Mouse (Mus musculus): ENCODE results near the gene Srrm3.

The Srrm3 gene

DNA sequence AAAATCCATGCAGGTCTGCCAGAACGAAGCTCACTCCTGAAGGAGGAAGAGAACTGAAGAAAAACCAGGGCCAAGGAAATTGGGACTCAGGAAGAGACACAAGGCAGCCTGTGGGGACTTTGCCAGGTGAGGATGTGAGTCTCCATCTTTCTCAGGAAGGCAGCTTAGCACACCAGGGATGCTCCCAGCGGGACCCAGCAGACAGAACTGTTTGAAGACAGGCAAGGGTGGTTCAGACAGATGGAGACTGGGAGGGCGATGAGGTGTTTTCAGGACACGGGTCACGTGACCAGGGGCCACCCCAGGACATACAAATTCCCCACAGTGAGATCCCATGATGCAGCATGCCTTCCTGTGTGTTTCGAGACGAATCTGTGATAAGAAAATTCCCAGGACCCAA, 11.8 kb downstream of the Srrm3 start:
- intact Hi-C loops (cut with DNase I) = no loop called here

DNA sequence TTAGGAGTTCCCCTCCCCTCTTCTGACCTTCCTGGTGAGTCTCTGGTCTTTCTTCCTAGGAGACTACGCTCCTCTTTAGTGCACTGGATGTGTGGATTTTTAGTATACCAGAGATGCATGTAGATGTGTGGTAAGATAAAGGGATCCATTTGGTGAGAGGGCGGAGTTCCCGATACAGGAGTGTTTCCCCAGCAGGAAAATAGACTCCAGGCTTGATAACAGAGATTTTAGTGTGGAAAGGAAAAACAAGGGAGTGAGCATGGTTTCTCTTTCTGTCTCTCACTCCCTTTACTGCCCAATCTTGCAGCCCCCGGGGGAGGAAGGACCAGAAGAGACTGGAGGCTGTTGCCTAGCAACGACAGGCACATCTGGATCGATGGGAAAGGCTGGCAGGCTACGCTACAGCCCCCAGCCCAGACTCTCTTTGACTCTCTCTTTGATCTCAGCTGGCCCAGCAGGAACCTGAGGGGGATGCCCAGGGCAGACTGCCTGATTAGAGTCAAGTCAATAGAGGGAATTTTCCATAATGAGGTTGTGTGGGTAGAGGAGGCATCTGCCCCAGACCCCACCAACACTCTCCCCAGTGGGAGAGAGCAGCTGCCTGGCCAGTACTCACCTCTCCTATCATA, 15.7 kb downstream of the Srrm3 start:
- intact Hi-C loops (cut with DNase I) = no loop called here

- intact Hi-C loops (cut with DNase I) = no loop called here
These were observed 17.8 kb downstream of the Srrm3 start for GRCm38 (mm10) chr5:135824517-135824916.

GRCm38 (mm10) chr5:135826225-135826624, 19.5 kb downstream of the Srrm3 start:
- intact Hi-C loops (cut with DNase I) = no loop called here

- intact Hi-C loops (cut with DNase I) = no loop called here
These were observed 22.7 kb downstream of the Srrm3 start for GRCm38 (mm10) chr5:135829381-135829780.

DNA sequence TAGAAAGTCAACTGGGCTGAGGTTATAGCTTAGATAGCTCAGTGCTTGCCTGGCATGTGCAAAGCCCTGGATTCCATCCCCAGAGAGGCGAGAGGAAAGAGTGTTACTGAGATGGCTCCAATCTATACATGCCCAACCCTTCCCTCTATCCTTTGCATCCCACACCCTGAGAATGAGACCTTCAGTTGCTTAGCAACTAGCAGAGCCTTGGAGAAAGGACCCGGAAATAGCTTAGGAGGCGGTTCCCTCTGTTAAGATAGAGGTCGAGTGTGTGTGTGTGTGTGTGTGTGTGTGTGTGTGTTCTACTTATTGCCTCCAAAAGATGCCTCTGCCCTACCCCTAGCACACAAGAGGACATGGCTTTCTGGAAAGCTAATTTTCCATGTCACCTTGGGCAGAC, 26.0 kb downstream of the Srrm3 start:
- intact Hi-C loops (cut with DNase I) = no loop called here

GRCm38 (mm10) chr5:135834769-135835491, 28.2 kb downstream of the Srrm3 start:
- intact Hi-C loops (cut with DNase I) = no loop called here

DNA sequence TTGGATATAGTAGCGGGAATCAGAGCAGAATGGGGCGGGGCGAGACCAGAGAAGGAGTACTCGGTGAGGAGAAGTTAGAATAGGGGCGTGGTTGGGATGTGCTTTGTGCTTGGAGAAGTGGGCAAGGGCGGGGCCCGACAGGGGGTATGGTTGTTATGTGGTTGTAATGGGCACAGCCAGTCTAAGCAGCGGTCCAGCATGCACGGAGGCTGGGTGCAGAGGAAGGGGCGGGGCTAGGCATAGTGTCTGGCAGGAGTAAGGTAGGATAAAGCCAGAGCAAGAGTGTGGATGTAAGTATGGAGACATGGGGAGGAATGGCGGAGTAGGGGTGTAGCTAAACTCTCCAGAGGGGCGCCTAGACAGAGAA, 28.8 kb downstream of the Srrm3 start:
- intact Hi-C loops (cut with DNase I) = no loop called here

GRCm38 (mm10) chr5:135835981-135836380, 29.3 kb downstream of the Srrm3 start:
- intact Hi-C loops (cut with DNase I) = no loop called here

- intact Hi-C loops (cut with DNase I) = no loop called here
These were observed 35.0 kb downstream of the Srrm3 start for GRCm38 (mm10) chr5:135841651-135842050.

DNA sequence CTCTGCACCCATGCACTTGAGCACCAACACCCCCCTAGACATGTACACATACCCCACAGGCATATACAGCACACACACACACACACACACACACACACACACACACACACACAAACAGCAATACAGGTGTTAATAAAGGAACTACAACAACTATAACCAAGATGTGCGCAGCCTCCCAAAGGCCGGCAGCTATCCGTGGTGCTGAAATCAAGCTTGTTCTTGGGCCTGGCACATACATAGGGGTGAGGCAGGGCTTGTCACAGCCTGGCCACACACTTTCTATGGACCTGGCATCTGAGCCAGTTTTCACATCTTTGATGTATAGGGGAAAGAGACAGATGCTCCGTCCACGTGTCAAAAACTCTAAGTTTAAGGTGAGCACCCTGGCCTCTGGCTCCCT, 36.7 kb downstream of the Srrm3 start:
- intact Hi-C loops (cut with DNase I) = no loop called here

GRCm38 (mm10) chr5:135845676-135846320, 39.1 kb downstream of the Srrm3 start:
- intact Hi-C loops (cut with DNase I) = loop anchor here (5.0 kb wide), 1 partner anchor 228 kb away; no protein-coding TSS in a partner anchor

- intact Hi-C loops (cut with DNase I) = loop anchor here (5.0 kb wide), 1 partner anchor 230 kb away; no protein-coding TSS in a partner anchor
These were observed 40.8 kb downstream of the Srrm3 start for GRCm38 (mm10) chr5:135847460-135847859.

GRCm38 (mm10) chr5:135847881-135848280, 41.2 kb downstream of the Srrm3 start:
- intact Hi-C loops (cut with DNase I) = loop anchor here (5.0 kb wide), 1 partner anchor 231 kb away; no protein-coding TSS in a partner anchor

DNA sequence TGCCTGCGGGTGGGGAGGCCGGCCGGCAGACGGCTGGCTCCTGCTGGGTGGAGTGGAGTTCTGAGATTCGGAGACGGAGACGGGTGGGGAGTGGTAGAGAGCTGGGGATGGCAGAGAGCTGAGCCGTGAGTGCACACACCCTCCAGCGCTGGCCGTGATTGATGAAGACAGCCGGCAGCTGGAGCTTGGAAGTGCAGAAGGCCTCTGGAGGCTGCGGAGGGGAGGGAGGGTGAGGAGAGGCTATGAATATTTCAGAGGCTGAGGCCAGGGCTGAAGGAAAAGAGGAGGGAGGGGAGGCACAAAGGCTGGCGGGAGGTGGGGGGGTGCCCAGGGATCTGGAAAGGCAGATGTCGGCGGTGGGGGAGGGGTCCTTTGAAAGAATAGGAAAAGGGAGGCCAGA, 44.3 kb downstream of the Srrm3 start:
- intact Hi-C loops (cut with DNase I) = no loop called here

DNA sequence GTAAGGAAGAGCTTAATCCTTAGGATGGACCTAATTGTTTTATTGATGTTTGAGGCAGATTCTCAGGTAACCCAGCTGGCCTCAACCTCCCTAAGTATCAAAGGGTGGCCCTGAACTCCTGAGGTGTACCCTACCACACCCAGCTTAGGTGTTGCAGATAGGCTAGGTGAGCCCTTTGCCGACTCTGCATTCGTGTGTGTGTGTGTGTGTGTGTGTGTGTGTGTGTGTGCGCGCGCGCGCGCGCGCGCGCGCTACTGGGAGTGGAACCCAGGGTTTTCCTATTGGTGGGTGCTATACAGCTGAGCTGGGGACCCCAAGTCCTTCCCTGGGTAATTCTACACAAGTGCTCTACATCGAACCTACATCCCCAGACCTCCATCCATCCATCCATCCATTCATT, 44.8 kb downstream of the Srrm3 start:
- intact Hi-C loops (cut with DNase I) = no loop called here

DNA sequence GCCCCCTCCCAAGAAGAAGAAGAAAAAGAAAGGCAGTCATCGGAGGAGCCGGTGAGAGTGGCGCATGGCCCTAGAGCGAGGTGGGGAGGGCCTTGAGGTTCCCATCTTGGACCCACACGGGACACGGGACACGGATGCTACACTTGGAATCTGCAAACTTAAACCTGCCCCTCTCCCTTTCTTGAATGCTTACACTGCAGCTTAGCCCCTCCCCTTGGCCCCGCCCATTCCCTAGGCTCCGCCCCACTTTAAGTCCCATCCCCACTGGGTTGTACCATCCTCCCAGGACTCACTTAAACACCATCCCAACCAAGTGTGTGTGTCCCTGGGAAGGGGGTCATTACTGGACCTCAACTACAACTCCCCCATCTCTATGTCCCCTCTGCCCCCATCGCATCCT, 45.7 kb downstream of the Srrm3 start:
- intact Hi-C loops (cut with DNase I) = no loop called here

DNA sequence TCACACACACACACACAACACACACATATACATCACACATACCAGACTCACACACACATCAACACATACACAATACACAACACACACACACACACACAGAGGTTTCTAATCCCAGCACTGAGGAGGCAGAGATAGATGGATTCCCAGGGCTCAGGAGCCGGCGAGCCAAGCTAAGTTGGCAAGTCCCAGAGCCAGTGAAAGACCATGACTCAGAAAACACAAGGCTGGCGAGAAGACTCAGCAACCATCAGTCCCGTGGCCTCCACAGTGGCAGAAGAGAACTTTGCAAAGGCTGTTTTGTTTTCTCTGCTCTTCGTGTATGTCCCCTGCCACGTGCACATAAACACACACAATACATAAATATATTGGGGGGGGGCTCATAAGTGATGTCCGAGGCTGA, 47.0 kb downstream of the Srrm3 start:
- intact Hi-C loops (cut with DNase I) = no loop called here

DNA sequence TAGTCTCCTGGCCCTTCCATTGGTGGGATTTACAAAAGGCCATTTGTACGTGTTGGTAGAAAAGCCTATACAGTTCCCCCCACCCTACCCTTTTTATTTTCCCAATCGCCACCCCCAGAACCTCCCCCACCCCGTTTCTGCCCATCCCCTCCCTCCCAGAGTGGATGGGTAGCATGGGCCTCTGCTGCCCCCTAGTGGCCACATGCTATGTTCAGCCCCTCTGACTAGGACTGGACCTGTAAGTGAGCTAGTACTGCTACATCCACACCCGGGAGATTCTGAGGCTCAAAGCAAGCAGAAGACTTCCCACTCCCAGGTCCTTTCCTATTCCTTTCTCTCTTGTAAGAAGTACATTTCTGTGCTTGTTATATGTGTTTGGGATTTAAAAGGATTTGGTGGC, 48.5 kb downstream of the Srrm3 start:
- intact Hi-C loops (cut with DNase I) = loop anchor here (1.0 kb wide), 1 partner anchor 61 kb away; no protein-coding TSS in a partner anchor

- intact Hi-C loops (cut with DNase I) = no loop called here
These were observed 60.0 kb downstream of the Srrm3 start for GRCm38 (mm10) chr5:135866662-135867061.

DNA sequence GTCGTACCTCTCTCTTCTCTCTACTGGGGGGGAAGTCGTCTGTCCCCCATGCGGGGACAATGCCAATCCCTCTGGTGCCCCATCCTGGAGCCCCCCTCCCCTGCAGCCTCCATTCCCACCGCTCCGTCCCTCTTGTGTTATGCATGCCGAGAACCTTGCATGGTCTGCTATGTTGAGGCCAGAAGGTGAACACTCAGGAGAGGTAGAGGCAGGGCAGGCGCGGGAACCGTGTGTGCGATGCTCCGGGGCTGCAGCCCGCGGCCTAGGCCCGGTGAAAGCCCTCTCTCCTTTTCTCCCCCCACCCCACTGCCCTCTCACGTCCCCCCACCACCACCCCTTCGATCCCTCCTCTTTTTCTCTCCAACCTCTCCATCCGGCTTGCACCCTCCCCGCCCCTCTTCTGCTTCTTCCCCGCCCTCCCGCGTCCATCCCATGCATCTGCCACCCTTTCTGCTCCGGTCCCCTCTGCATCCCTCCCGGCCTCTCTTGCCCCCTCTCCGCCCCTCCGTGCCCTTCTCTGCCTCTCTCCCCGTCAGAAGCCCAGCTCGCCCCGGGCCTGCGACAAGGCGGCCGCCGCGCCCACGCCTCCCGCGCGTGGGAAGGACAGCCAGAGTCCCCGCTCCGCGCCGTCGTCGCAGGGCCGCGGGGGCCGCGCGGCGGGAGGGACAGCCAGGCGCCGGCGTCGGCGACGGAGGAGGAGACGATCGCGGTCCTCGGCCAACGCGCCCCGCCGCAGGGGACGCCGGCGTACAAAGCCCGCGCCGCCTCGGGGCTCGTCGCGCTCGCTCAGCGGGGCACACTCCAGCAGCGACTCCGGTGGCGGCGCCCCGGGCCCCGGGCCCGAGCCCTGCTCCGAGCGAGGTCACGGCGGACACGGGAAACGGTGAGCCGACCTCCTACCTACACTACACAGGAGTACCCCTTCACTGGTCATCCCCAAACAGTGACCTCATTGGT, 61.2 kb downstream of the Srrm3 start:
- intact Hi-C loops (cut with DNase I) = no loop called here

Measured in adrenal gland (tissue).